Mouse (Mus musculus): ENCODE measurements around the gene Olfr691. TPM values are rescaled to one million over a fixed set of nuclear protein-coding genes. Genes with fewer than 3 reads are reported as not detected.
A peak's percentile ranks its signal among the peaks of the same experiment; 100 is the strongest.
"Not testable (repeated sequence)": the region's sequence is repeated elsewhere in the genome, so short reads cannot be mapped to it uniquely, and the experiment has no call there.

Olfr691 gene
- polyA plus RNA-seq, 1 experiment from 2014 or later = not detected

DNA sequence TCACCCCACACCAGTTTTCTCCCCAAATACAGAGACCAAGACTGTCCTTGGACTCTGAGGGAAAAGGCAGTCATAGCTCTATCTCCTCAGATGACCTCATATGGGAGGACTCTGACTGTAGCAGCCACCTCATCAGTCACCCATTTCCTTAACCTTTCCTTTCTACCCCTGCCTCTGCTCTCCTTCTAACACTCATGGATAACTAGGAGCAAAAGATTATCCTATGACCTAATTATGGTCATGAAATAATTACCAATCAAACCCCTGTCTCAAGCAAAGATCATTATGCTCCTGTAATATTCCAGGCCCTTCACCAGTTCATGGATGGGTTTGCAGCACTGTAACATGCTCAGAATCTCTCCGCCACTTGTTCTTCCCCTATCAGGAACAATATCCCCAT is 25.9 kb upstream of the Olfr691 start, which contains the start of gene Olfr692:
TSS of gene Olfr692 (plus strand) at position 301 of the 400 bp plus-strand sequence.
- Histone ChIP-seq H3K27me3 (replicated peaks; ENCODE audit: control insufficient read depth, insufficient read depth, low read length) (no peaks in the 10 kb centered on the region), H3K4me1 (replicated peaks; ENCODE audit: control insufficient read depth, insufficient read depth, low read length) (no peaks in the 10 kb centered on the region), H3K4me2 (no peak within 1 kb of the TSS), H3K36me3 (ENCODE audit: control insufficient read depth, insufficient read depth, low read length) (no peaks in the 10 kb centered on the region), H3K9me3 (ENCODE audit: control insufficient read depth, low read length) (no peaks in the 10 kb centered on the region), H3K9ac (ENCODE audit: low read depth, low read length) (no peak within 1 kb of the TSS), H3K4me3 (ENCODE audit: low read depth, low read length) (no peak within 1 kb of the TSS), H3K27ac (ENCODE audit: low read depth, low read length) (no peak within 1 kb of the TSS)
- DNase-seq (ENCODE audit: low spot score) (no peak), ATAC-seq (replicated peaks; ENCODE audit: low FRiP score) (no peak)
- WGBS = 92% methylated on average over 1 of the region's 1 CpGs

DNA sequence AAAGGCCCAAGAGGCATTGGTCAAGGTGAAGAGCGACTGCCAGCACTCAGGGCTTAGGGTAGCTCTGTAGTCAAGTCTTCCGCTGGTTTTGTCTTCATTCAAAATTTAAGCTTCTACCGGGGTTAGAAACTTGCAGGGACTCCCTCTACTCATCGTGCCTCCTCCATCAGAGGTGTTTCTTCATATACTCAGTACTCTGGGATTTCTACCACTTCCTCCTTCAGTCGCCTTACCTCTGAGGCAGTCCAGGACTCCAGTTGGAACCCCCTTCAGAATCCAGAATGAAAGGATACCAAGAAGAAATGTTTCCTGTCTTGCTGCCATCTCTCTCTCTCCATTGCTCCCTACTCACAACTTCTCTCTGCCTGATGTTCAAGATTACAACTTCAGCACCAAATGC is 25.2 kb upstream of the Olfr691 start:
- Histone ChIP-seq H3K4me2 (no peak overlapping the region), H3K4me3 (ENCODE audit: low read depth, low read length) (no peak overlapping the region), H3K9ac (ENCODE audit: low read depth, low read length) (no peak overlapping the region), H3K4me1 (replicated peaks; ENCODE audit: control insufficient read depth, insufficient read depth, low read length) (no peaks in the 10 kb centered on the region), H3K27ac (ENCODE audit: low read depth, low read length) (no peak overlapping the region), H3K9me3 (ENCODE audit: control insufficient read depth, low read length) (no peaks in the 10 kb centered on the region), H3K36me3 (ENCODE audit: control insufficient read depth, insufficient read depth, low read length) (no peaks in the 10 kb centered on the region), H3K27me3 (replicated peaks; ENCODE audit: control insufficient read depth, insufficient read depth, low read length) (no peaks in the 10 kb centered on the region)
- ATAC-seq (replicated peaks; ENCODE audit: low FRiP score) = no peak
- DNase-seq (ENCODE audit: low spot score) = no peak
- WGBS = 78% methylated on average over 5 of the region's 5 CpGs

GRCm38 (mm10) chr7:105361713-105362112 is 19.6 kb upstream of the Olfr691 start:
- ATAC-seq (replicated peaks; ENCODE audit: low FRiP score) (no peak), DNase-seq (ENCODE audit: low spot score) (no peak)
- no peaks in the 10 kb centered on the region for H3K27me3 ChIP-seq (replicated peaks; ENCODE audit: control insufficient read depth, insufficient read depth, low read length)
- H3K27ac ChIP-seq (ENCODE audit: low read depth, low read length) = no peak overlapping the region
- 84% methylated on average over 2 of the region's 2 CpGs for WGBS
- no peaks in the 10 kb centered on the region for H3K4me1 ChIP-seq (replicated peaks; ENCODE audit: control insufficient read depth, insufficient read depth, low read length)
- H3K9ac ChIP-seq (ENCODE audit: low read depth, low read length) = no peak overlapping the region
- H3K36me3 ChIP-seq (ENCODE audit: control insufficient read depth, insufficient read depth, low read length) = no peaks in the 10 kb centered on the region
- no peak overlapping the region for H3K4me3 ChIP-seq (ENCODE audit: low read depth, low read length)
- H3K4me2 ChIP-seq = no peak overlapping the region
- H3K9me3 ChIP-seq (ENCODE audit: control insufficient read depth, low read length) = no peaks in the 10 kb centered on the region

DNA sequence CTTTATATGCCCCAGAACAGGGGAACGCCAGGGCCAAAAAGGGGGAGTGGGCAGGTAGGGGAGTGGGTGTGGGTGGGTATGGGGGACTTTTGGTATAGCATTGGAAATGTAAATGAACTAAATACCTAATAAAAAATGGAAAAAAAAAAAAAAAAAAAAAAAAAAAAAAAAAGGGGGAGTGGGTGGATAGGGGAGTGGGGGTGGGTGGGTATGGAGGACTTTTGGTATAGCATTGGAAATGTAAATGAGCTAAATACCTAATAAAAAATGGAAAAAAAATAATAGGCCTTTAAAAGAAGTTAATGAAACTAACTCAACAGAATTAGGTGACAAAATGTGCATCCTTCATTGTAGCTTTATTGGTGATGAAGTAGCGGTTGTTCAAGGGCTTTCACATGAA is 14.4 kb upstream of the Olfr691 start:
- WGBS = 88% methylated on average over 1 of the region's 2 CpGs

DNA sequence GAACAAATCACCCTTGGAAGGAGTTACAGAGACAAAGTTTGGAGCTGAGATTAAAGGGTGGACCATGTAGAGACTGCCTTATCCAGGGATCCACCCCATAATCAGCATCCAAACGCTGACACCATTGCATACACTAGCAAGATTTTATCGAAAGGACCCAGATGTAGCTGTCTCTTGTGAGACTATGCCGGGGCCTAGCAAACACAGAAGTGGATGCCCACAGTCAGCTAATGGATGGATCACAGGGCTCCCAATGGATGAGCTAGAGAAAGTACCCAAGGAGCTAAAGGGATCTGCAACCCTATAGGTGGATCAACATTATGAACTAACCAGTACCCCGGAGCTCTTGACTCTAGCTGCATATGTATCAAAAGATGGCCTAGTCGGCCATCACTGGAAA is 14.0 kb upstream of the Olfr691 start:
- not testable (repeated sequence) for H3K4me2 ChIP-seq; H3K36me3 ChIP-seq (ENCODE audit: control insufficient read depth, insufficient read depth, low read length); H3K4me1 ChIP-seq (replicated peaks; ENCODE audit: control insufficient read depth, insufficient read depth, low read length); ATAC-seq (replicated peaks; ENCODE audit: low FRiP score); H3K9me3 ChIP-seq (ENCODE audit: control insufficient read depth, low read length); DNase-seq (ENCODE audit: low spot score); H3K4me3 ChIP-seq (ENCODE audit: low read depth, low read length); H3K27ac ChIP-seq (ENCODE audit: low read depth, low read length); H3K9ac ChIP-seq (ENCODE audit: low read depth, low read length); H3K27me3 ChIP-seq (replicated peaks; ENCODE audit: control insufficient read depth, insufficient read depth, low read length)
- no CpG with 5 or more reads among the region's 5 CpGs for WGBS

More for the DNA sequence above, 14.4 kb upstream of the Olfr691 start:
- DNase-seq (ENCODE audit: low spot score); H3K36me3 ChIP-seq (ENCODE audit: control insufficient read depth, insufficient read depth, low read length); H3K4me2 ChIP-seq; H3K4me3 ChIP-seq (ENCODE audit: low read depth, low read length); H3K9me3 ChIP-seq (ENCODE audit: control insufficient read depth, low read length); H3K9ac ChIP-seq (ENCODE audit: low read depth, low read length); H3K27ac ChIP-seq (ENCODE audit: low read depth, low read length); H3K4me1 ChIP-seq (replicated peaks; ENCODE audit: control insufficient read depth, insufficient read depth, low read length); H3K27me3 ChIP-seq (replicated peaks; ENCODE audit: control insufficient read depth, insufficient read depth, low read length): not testable (repeated sequence)
- peak; percentile 87; the same call in 1 of the 2 replicates for ATAC-seq (replicated peaks; ENCODE audit: low FRiP score)

- no peak overlapping the region for H3K4me2 ChIP-seq
- no peaks in the 10 kb centered on the region for H3K4me1 ChIP-seq (replicated peaks; ENCODE audit: control insufficient read depth, insufficient read depth, low read length)
- 79% methylated on average over 2 of the region's 2 CpGs for WGBS
- no peaks in the 10 kb centered on the region for H3K36me3 ChIP-seq (ENCODE audit: control insufficient read depth, insufficient read depth, low read length)
- no peaks in the 10 kb centered on the region for H3K9me3 ChIP-seq (ENCODE audit: control insufficient read depth, low read length)
- DNase-seq (ENCODE audit: low spot score) (no peak), ATAC-seq (replicated peaks; ENCODE audit: low FRiP score) (no peak)
- H3K27ac ChIP-seq (ENCODE audit: low read depth, low read length) = no peak overlapping the region
- H3K9ac ChIP-seq (ENCODE audit: low read depth, low read length) = no peak overlapping the region
- no peaks in the 10 kb centered on the region for H3K27me3 ChIP-seq (replicated peaks; ENCODE audit: control insufficient read depth, insufficient read depth, low read length)
- H3K4me3 ChIP-seq (ENCODE audit: low read depth, low read length) = no peak overlapping the region
Observed at GRCm38 (mm10) chr7:105342752-105343151, 682 bp upstream of the Olfr691 start.

- Histone ChIP-seq H3K27me3 (replicated peaks; ENCODE audit: control insufficient read depth, insufficient read depth, low read length) (no peaks in the 10 kb centered on the region), H3K36me3 (ENCODE audit: control insufficient read depth, insufficient read depth, low read length) (no peaks in the 10 kb centered on the region), H3K27ac (ENCODE audit: low read depth, low read length) (no peak within 1 kb of the TSS), H3K4me3 (ENCODE audit: low read depth, low read length) (no peak within 1 kb of the TSS), H3K9me3 (ENCODE audit: control insufficient read depth, low read length) (no peaks in the 10 kb centered on the region), H3K9ac (ENCODE audit: low read depth, low read length) (no peak within 1 kb of the TSS), H3K4me1 (replicated peaks; ENCODE audit: control insufficient read depth, insufficient read depth, low read length) (no peaks in the 10 kb centered on the region), H3K4me2 (no peak within 1 kb of the TSS)
- no peak for ATAC-seq (replicated peaks; ENCODE audit: low FRiP score)
- DNase-seq (ENCODE audit: low spot score) = no peak
- WGBS = 87% methylated on average over 1 of the region's 1 CpGs
Observed at GRCm38 (mm10) chr7:105334004-105334403, 8.1 kb downstream of the Olfr691 start, which contains the start of gene Olfr690. Gene Olfr690, minus strand, starts transcription at chr7:105334104.

DNA sequence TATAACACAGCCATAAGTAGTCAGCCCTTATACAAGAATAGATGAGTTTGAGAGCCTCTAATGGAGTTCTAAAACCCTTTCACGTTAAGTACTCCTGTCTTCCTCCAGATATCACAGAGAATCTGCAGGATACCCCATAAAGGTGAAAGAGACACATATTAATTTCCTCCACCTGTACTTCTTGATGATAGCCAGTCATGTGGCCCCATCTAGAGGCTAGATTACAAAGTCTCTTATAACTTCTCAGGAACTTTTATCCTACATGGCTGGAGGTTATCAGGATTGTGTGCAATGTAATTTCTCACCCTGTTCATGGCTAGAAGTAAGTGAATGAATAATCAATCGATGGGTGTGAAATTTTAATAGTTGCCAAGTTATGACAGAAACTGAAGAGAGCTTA is 16.8 kb downstream of the Olfr691 start:
- no peak for ATAC-seq (replicated peaks; ENCODE audit: low FRiP score)
- 65% methylated on average over 2 of the region's 2 CpGs for WGBS
- H3K4me2 ChIP-seq = no peak overlapping the region

GRCm38 (mm10) chr7:105310865-105311264 is 31.2 kb downstream of the Olfr691 start, which contains the start of gene Olfr689:
Gene Olfr689, plus strand, starts transcription at chr7:105311165.
- Histone ChIP-seq H3K4me3 (ENCODE audit: low read depth, low read length) (no peak within 1 kb of the TSS), H3K27me3 (replicated peaks; ENCODE audit: control insufficient read depth, insufficient read depth, low read length) (no peaks in the 10 kb centered on the region), H3K4me2 (no peak within 1 kb of the TSS), H3K4me1 (replicated peaks; ENCODE audit: control insufficient read depth, insufficient read depth, low read length) (no peaks in the 10 kb centered on the region), H3K9ac (ENCODE audit: low read depth, low read length) (no peak within 1 kb of the TSS), H3K27ac (ENCODE audit: low read depth, low read length) (no peak within 1 kb of the TSS), H3K9me3 (ENCODE audit: control insufficient read depth, low read length) (no peaks in the 10 kb centered on the region), H3K36me3 (ENCODE audit: control insufficient read depth, insufficient read depth, low read length) (no peaks in the 10 kb centered on the region)
- ATAC-seq (replicated peaks; ENCODE audit: low FRiP score) (no peak), DNase-seq (ENCODE audit: low spot score) (no peak)
- WGBS = 71% methylated on average over 1 of the region's 1 CpGs

More for the DNA sequence above, 16.8 kb downstream of the Olfr691 start:
- Histone ChIP-seq H3K4me3 (ENCODE audit: low read depth, low read length) (no peak overlapping the region), H3K27me3 (replicated peaks; ENCODE audit: control insufficient read depth, insufficient read depth, low read length) (no peaks in the 10 kb centered on the region), H3K4me1 (replicated peaks; ENCODE audit: control insufficient read depth, insufficient read depth, low read length) (no peaks in the 10 kb centered on the region), H3K9ac (ENCODE audit: low read depth, low read length) (no peak overlapping the region), H3K36me3 (ENCODE audit: control insufficient read depth, insufficient read depth, low read length) (no peaks in the 10 kb centered on the region), H3K27ac (ENCODE audit: low read depth, low read length) (no peak overlapping the region), H3K9me3 (ENCODE audit: control insufficient read depth, low read length) (no peaks in the 10 kb centered on the region)
- DNase-seq (ENCODE audit: low spot score) = no peak
